Mouse (Mus musculus) forebrain, embryonic 11.5 days (tissue): ENCODE results near the gene BC049715. TPM values are rescaled to one million over a fixed set of nuclear protein-coding genes. Genes with fewer than 3 reads are reported as not detected.

Experiments used
- ATAC-seq: fragments of 200-750 bp; cut with Nextera tagmentation; replicated peaks from 2 replicates; pipeline ENCODE4 v1.8.0; 2017; ENCODE audit warnings: moderate TSS enrichment; ENCODE audit not compliant: low FRiP score
- DNase-seq: peaks from one replicate; pipeline ENCODE4 v3.0.0-alpha.2; 2017; ENCODE audit warnings: low spot score
- H3K27ac ChIP-seq: fragments of 300-500 bp; sonication (generic); 2 replicates; pipeline ENCODE4 v1.5.1; 2014; ENCODE audit warnings: low read depth, low read length
- H3K27me3 ChIP-seq: fragments of 300-500 bp; sonication (generic); 2 replicates; pipeline ENCODE4 v1.6.1; 2014; ENCODE audit warnings: mild to moderate bottlenecking, low read length, mixed read lengths; ENCODE audit not compliant: control insufficient read depth, insufficient read depth
- H3K36me3 ChIP-seq: fragments of 300-500 bp; sonication (generic); 2 replicates; pipeline ENCODE4 v1.6.1; 2014; ENCODE audit warnings: mild to moderate bottlenecking, low read length, moderate library complexity, mixed read lengths; ENCODE audit not compliant: control insufficient read depth, insufficient read depth
- H3K4me1 ChIP-seq: fragments of 300-500 bp; sonication (generic); replicated peaks from 2 replicates; pipeline ENCODE4 v1.6.1; 2014; ENCODE audit warnings: low read length, mixed read lengths; ENCODE audit not compliant: control insufficient read depth, insufficient read depth
- H3K4me2 ChIP-seq: fragments of 300-500 bp; sonication (generic); 2 replicates; pipeline ENCODE4 v1.6.1; 2014; ENCODE audit warnings: low read depth, mild to moderate bottlenecking, low read length, moderate library complexity, mixed read lengths; ENCODE audit not compliant: severe bottlenecking
- H3K4me3 ChIP-seq: fragments of 300-500 bp; sonication (generic); 2 replicates; pipeline ENCODE4 v1.5.1; 2014; ENCODE audit warnings: low read depth, low read length
- H3K9ac ChIP-seq: fragments of 300-500 bp; sonication (generic); 2 replicates; pipeline ENCODE4 v1.6.1; 2014; ENCODE audit warnings: low read length
- H3K9me3 ChIP-seq: fragments of 300-500 bp; sonication (generic); 2 replicates; pipeline ENCODE4 v1.6.1; 2016; ENCODE audit warnings: low read length, mixed read lengths; ENCODE audit not compliant: control insufficient read depth
- WGBS: fragments of 180-500 bp; shearing (Covaris S2); extraction: QIAGEN DNeasy Blood & Tissue Kit; methylation state at CpG from one replicate; pipeline ENCODE4 v1.1.7; 2014; 5-methylcytosine and 5-hydroxymethylcytosine counted together
- polyA plus RNA-seq: library from polyadenylated mRNA; unstranded; fragments of >200 nt; fragmentation: Nextera tagmentation; extraction: Ambion mirVana; gene quantifications from 2 replicates; pipeline ENCODE4 v1.2.1, GENCODE M21; 2014

Gene BC049715
- polyA plus RNA-seq, 1 experiment from 2014 or later: 2.0 TPM

DNA sequence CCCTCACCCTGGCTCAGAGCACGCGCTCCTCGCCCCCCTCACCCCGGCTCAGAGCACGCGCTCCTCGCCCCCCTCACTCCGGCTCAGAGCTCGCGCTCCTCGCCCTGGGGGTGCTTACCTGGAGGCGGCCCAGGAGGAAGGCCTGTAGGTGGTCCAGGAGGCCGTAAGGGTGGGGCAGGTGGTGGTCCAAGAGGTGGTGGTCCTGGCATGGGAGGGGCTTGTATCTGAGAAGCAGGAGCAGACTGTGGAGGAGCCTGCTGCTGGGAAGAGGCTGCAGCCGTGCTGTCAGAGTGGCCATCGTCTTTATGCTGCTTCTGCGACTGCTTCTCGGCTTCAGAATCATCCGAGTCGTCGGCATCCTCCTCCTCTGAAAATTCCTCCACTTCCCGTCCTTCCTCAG, 10.6 kb upstream of the BC049715 start:
- no peak overlapping the region for H3K9ac ChIP-seq
- H3K36me3 ChIP-seq: peaks cover 36% of the 10 kb centered on the region
- WGBS: 94% methylated on average over 21 of the region's 21 CpGs

DNA sequence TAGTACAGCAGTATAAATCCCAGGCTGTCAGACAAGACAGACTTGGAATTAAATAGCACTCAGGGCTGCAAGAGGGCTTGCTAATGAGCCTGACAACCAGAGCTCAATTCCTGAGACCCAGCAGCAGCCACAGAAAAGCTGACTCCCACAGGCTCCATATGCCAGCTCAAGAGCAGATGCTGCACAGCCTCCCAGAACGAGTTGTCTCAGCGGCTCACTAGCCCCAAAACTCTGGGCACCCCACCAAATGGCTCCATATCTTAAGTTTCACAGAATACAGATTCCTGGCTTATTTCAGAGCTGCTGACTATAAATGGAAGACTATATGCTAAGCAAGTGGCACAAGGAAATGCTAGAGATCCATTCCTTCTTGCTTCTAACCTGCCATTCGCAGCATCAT, 9.9 kb upstream of the BC049715 start:
- Histone ChIP-seq H3K27ac (no peak overlapping the region), H3K9me3 (no peaks in the 10 kb centered on the region), H3K4me1 (no peaks in the 10 kb centered on the region), H3K36me3 (peaks cover 36% of the 10 kb centered on the region), H3K27me3 (no peaks in the 10 kb centered on the region), H3K4me2 (no peak overlapping the region), H3K4me3 (no peak overlapping the region), H3K9ac (no peak overlapping the region)
- ATAC-seq (no peak), DNase-seq (no peak)
- 93% methylated on average over 3 of the region's 3 CpGs for WGBS

More for the DNA sequence above, 10.6 kb upstream of the BC049715 start:
- Histone ChIP-seq H3K27ac (no peak overlapping the region), H3K4me1 (no peaks in the 10 kb centered on the region), H3K27me3 (no peaks in the 10 kb centered on the region), H3K4me2 (no peak overlapping the region), H3K4me3 (no peak overlapping the region), H3K9me3 (no peaks in the 10 kb centered on the region)
- DNase-seq (no peak), ATAC-seq (no peak)

DNA sequence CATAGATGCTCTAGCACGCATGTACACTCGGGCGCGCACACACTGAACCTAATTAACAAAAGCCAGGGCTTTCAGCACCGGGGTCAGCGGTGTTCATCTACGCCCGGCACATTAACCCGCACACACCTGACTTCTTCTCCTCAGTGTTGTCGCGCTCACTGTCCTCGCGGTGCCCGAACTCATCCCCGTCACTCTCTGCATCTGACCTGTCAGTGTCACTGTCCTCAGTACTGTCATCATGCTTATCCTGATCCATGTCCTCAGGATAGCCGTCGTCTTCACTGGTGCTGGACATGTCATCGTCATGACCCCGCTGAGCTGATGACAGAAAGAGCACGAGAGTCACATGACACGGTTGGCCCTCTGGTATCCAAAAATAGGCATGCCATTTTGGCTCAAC, 7.0 kb upstream of the BC049715 start:
- Histone ChIP-seq H3K27ac (no peak overlapping the region), H3K4me1 (no peaks in the 10 kb centered on the region), H3K36me3 (peaks cover 31% of the 10 kb centered on the region), H3K4me3 (no peak overlapping the region), H3K27me3 (no peaks in the 10 kb centered on the region), H3K9ac (no peak overlapping the region), H3K9me3 (no peaks in the 10 kb centered on the region), H3K4me2 (no peak overlapping the region)
- ATAC-seq: no peak
- 97% methylated on average over 21 of the region's 21 CpGs for WGBS
- DNase-seq: no peak

DNA sequence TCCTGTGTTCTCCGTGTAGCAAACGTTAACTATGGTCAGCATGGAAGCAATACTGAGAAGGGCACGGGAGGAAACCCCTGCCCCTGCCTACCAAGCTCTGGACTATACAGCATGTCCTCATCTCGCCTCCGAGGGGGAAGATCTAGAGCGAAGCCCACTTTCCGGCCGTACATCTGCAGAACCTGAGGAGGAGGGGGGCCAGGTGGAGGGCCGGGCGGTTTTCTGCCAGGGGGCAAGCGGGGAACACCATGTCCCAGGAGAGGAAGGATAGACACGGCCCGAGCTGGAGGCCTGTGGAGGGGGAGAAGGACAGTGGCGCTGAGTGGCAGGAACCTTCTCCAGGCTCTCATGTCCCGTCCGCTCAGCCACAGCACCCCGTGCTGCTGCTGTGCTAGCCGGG, 6.3 kb upstream of the BC049715 start:
- peaks cover 25% of the 10 kb centered on the region for H3K36me3 ChIP-seq
- 96% methylated on average over 18 of the region's 18 CpGs for WGBS
- H3K27me3 ChIP-seq: no peaks in the 10 kb centered on the region
- DNase-seq (no peak), ATAC-seq (no peak)
- H3K27ac ChIP-seq: no peak overlapping the region
- no peaks in the 10 kb centered on the region for H3K4me1 ChIP-seq
- H3K4me3 ChIP-seq: no peak overlapping the region
- no peak overlapping the region for H3K4me2 ChIP-seq
- H3K9ac ChIP-seq: no peak overlapping the region
- H3K9me3 ChIP-seq: no peaks in the 10 kb centered on the region

DNA sequence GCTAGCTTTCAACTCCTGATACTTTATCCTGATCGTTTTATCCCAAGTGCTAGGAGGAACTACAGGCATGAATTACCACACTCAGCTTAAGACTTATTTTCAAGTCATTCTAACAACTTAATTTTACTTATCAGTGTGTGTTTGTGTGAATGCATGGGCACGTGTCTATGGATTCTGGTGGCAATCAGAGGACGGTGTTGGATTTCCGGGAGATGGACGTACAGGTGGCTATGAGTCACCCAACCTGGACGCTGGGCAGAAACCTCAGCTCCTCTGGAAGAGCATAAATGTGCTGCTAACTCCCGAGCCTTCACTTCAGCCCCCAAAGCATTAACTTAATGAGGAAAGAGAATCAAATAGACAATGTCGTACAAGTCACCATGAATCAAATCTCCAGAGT, 2.4 kb upstream of the BC049715 start:
- H3K4me3 ChIP-seq: no peak overlapping the region
- no peak for ATAC-seq

DNA sequence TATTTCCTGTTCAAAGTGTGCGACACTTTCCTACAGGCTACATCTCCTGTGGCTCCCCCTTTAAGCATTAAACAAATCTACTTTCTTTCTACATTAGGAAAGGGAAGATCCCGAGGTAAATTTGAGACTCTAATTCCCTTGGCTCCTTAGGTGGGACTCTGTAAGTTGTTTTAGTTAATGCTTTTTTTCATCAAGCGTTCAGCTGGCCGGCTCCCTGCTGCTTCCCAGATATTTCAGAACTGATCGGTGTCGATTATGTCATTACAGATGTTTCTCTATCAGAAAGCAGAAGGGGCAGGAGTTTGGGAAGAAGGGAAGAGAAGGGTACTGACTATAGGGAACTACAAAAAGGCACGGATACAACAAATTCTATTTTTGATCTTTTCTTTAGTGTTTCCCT, 310 bp upstream of the BC049715 start:
- H3K9ac ChIP-seq: peak overlapping the region; percentile 98
- H3K4me3 ChIP-seq: peak overlapping the region; percentile 96
- H3K27ac ChIP-seq: no peak overlapping the region
- no peaks in the 10 kb centered on the region; the same call in 1 of the 2 replicates for H3K36me3 ChIP-seq
- ATAC-seq (no peak), DNase-seq (no peak)
- no peaks in the 10 kb centered on the region for H3K9me3 ChIP-seq
- peak overlapping the region; percentile 75 for H3K4me2 ChIP-seq
- H3K27me3 ChIP-seq: no peaks in the 10 kb centered on the region
- 18% methylated on average over 7 of the region's 7 CpGs for whole genome bisulfite sequencing
- no peaks in the 10 kb centered on the region; the same call in 1 of the 2 replicates for H3K4me1 ChIP-seq

More for the DNA sequence above, 2.4 kb upstream of the BC049715 start:
- Histone ChIP-seq H3K9me3 (no peaks in the 10 kb centered on the region), H3K36me3 (peaks cover 6% of the 10 kb centered on the region), H3K4me2 (no peak overlapping the region), H3K27ac (no peak overlapping the region), H3K27me3 (no peaks in the 10 kb centered on the region), H3K9ac (no peak overlapping the region), H3K4me1 (no peaks in the 10 kb centered on the region; the same call in 1 of the 2 replicates)
- WGBS: 95% methylated on average over 8 of the region's 8 CpGs
- DNase-seq: no peak

DNA sequence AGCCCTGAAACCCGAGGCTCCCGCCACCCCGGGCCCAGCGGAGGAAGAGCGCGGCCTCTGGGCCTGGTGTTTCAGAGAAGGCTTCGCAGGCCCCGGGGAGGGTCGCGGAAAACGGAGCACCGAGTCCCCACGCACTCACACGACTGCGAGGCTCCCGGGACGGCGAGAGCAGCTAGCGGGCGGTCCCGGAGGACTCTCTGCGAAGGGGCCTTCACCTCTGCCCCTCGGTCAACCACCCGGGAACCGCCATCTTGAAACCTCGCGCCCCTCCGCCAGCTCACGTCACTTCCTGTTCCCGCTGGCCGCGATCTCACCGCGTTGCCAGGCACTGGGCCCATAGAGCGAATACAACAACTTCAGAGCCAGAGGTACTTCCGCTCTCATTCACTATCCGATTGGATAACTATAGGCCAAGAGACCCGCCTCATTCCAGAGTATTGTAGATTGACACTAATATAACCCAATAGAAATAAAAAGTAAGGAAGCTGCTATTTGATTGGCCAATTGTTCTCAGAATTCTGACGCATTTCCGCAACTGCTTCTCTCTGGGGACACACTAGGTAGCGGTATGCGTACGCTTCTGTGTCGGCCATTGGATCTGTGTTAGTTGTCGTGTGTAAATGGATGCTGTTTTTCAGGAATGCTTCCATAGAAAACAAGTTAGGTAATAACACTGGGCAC, 595 bp downstream of the BC049715 start, which contains the start of gene Wbp11:
Gene Wbp11 (minus strand): TSS at position 353 of the 681 bp plus-strand sequence.
- Histone ChIP-seq H3K4me2 (peak within 1 kb of the TSS; percentile 75), H3K27ac (0 out of 2 replicates have a peak within 1 kb of the TSS, but pooled peaks have one; percentile 53), H3K4me3 (peak within 1 kb of the TSS; percentile 96), H3K36me3 (no peaks in the 10 kb centered on the region; the same call in 1 of the 2 replicates), H3K9me3 (no peaks in the 10 kb centered on the region), H3K4me1 (no peaks in the 10 kb centered on the region; the same call in 1 of the 2 replicates), H3K9ac (peak within 1 kb of the TSS; percentile 98), H3K27me3 (no peaks in the 10 kb centered on the region)
- ATAC-seq (peak; percentile 100), DNase-seq (peak; percentile 96)
- WGBS: under 1% methylated on average over 45 of the region's 45 CpGs

DNA sequence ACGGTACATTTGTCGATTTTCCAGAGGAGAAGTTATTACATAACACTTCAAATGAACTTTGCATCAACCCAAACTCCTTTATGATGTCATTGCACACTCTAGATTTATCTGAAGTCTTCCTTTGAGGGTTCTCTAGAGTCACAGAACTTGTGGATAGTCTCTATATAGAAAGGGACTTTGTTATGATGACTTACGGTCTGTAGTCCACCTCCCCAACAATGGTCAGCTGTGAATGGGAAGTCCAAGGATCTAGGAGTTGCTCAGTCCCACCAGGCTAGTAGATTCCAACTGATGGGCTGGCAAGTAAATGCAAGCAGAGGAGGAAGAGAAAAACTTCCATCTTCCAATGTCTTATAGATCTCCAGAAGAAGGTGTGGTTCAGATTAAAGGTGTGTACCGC, 1.3 kb downstream of the BC049715 start:
- H3K9me3 ChIP-seq: no peaks in the 10 kb centered on the region
- no peaks in the 10 kb centered on the region; the same call in 1 of the 2 replicates for H3K4me1 ChIP-seq
- peak overlapping the region; percentile 31; the same call in 1 of the 2 replicates for H3K9ac ChIP-seq
- ATAC-seq (no peak), DNase-seq (no peak)
- H3K4me2 ChIP-seq: peak overlapping the region; percentile 43
- H3K27me3 ChIP-seq: no peaks in the 10 kb centered on the region
- H3K4me3 ChIP-seq: peak overlapping the region; percentile 96
- H3K27ac ChIP-seq: no peak overlapping the region
- WGBS: 35% methylated on average over 4 of the region's 4 CpGs
- no peaks in the 10 kb centered on the region; the same call in 1 of the 2 replicates for H3K36me3 ChIP-seq

DNA sequence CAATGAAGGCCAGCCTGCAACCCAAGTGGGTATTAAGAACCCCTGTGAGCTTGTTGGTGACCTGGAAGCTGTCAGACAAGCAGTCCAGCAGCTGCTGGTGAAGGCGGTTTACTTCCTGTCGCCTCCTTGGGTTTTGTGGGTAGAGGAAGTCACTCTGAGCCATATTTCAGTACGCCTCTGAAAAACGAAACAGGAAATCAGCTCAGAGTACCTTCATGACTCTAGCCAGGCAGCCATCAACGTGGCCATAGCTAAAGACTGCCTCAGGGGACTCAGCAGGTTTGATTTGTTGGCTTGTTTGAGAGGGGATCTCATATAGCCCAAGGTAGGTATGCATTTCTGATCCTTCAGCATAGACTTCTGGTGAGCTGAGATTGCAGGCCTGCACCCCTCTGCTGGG, 4.3 kb downstream of the BC049715 start:
- WGBS: 77% methylated on average over 5 of the region's 5 CpGs
- H3K27ac ChIP-seq: no peak overlapping the region
- H3K9ac ChIP-seq: no peak overlapping the region
- DNase-seq (no peak), ATAC-seq (no peak)
- H3K4me1 ChIP-seq: no peaks in the 10 kb centered on the region; the same call in 1 of the 2 replicates
- H3K36me3 ChIP-seq: no peaks in the 10 kb centered on the region
- no peaks in the 10 kb centered on the region for H3K27me3 ChIP-seq
- H3K4me3 ChIP-seq: no peak overlapping the region
- no peak overlapping the region for H3K4me2 ChIP-seq
- H3K9me3 ChIP-seq: no peaks in the 10 kb centered on the region
